Comparison of ENCODE assay signal across 10 mouse cellular contexts in genomic region chr6:87207373-87207982, GRCm38 (mm10).
A peak's percentile ranks its signal among the peaks of the same experiment; 100 is the strongest.
DNase-seq lines count a peak whose midpoint lies in the region; ATAC-seq and TF ChIP-seq lines count a peak whose summit lies in the region.
"Had no signal": no experiment of that assay in that cellular context is flagged by ENCODE, and none has a peak within 500 bp of the region (broad histone marks: within the 10 kb centered on the region; RNA-seq: fewer than 3 reads in every experiment).

No protein-coding gene starts in this region.

- H3K4me1 ChIP-seq in heart, embryonic 12.5 days (replicated peaks), result 0 out of 2 replicates have a peak, but pooled peaks cover 11% of the 10 kb centered on the region
- no peaks in the 10 kb centered on the region for H3K4me1 ChIP-seq in lung, postnatal 0 days (ENCODE audit: insufficient read depth, low read depth, low read length)

- no peak for TF ChIP-seq POLR2A in brain, embryonic 14.5 days (IDR thresholded peaks at IDR 0.05; ENCODE audit: borderline replicate concordance, extremely low read depth, insufficient read depth, insufficient read length, poor library complexity, severe bottlenecking)

- H3K79me3 ChIP-seq in C2C12 (ENCODE audit: low read depth), result no peaks in the 10 kb centered on the region

- no peak for TF ChIP-seq EP300 in lung, postnatal 0 days (IDR thresholded peaks at IDR 0.05)

- no peak overlapping the region for H3K9ac ChIP-seq in heart, embryonic 12.5 days
- H3K9ac ChIP-seq in lung, postnatal 0 days (replicated peaks; ENCODE audit: low read depth), result no peak overlapping the region

- H3K79me2 ChIP-seq in C2C12 (ENCODE audit: control insufficient read depth, insufficient read depth), result no peaks in the 10 kb centered on the region

- ATAC-seq in heart, embryonic 12.5 days (ENCODE audit: insufficient number of reproducible peaks, low FRiP score), result no peak
- peak; percentile 42 to 48; a peak in 2 of 4 replicates for ATAC-seq in hematopoietic stem cell, adult 5-6 weeks (replicated peaks in 1 of 2; ENCODE audit: insufficient read depth in 1 of 2, low FRiP score in 2 of 2, low TSS enrichment in 1 of 2, low read depth in 1 of 2, poor library complexity in 2 of 2, severe bottlenecking in 2 of 2)
- ATAC-seq in lung, postnatal 0 days, result peak; percentile 74
- ATAC-seq in CD4-positive, CD25-positive, alpha-beta regulatory T cell, adult 4 months, result no peak

- TF ChIP-seq CTCF in C2C12 (IDR thresholded peaks at IDR 0.05; ENCODE audit: control insufficient read depth, insufficient read depth, insufficient read length), result no peak
- no peak for TF ChIP-seq CTCF in brain, embryonic 14.5 days (IDR thresholded peaks at IDR 0.05; ENCODE audit: borderline replicate concordance, extremely low read depth, insufficient read depth, insufficient read length)
- no peak for TF ChIP-seq CTCF in lung, postnatal 0 days (IDR thresholded peaks at IDR 0.05)

- H3K36me3 ChIP-seq in heart, embryonic 12.5 days, result 0 out of 2 replicates have a peak, but pooled peaks cover 3% of the 10 kb centered on the region
- H3K36me3 ChIP-seq in C2C12 (ENCODE audit: control insufficient read depth, insufficient read depth), result no peaks in the 10 kb centered on the region
- H3K36me3 ChIP-seq in lung, postnatal 0 days (ENCODE audit: insufficient read depth, low read length), result peaks cover 5% of the 10 kb centered on the region; the same call in 1 of the 2 replicates
- H3K36me3 ChIP-seq: G1E had no signal

- H3K9me3 ChIP-seq in heart, embryonic 12.5 days (replicated peaks), result no peaks in the 10 kb centered on the region
- no peaks in the 10 kb centered on the region for H3K9me3 ChIP-seq in lung, postnatal 0 days (ENCODE audit: low read length)

- no peak overlapping the region for H3K4me2 ChIP-seq in heart, embryonic 12.5 days
- H3K4me2 ChIP-seq in lung, postnatal 0 days (replicated peaks; ENCODE audit: low read depth, low read length), result no peak overlapping the region

- H3K4me3 ChIP-seq in heart, embryonic 12.5 days, result no peak overlapping the region
- H3K4me3 ChIP-seq in C2C12 (ENCODE audit: insufficient read depth, poor library complexity, severe bottlenecking), result no peak overlapping the region
- H3K4me3 ChIP-seq in lung, postnatal 0 days (ENCODE audit: low read depth, low read length), result no peak overlapping the region
- H3K4me3 ChIP-seq: erythroblast, embryonic 14.5 days had no signal

- no peak overlapping the region for H3ac ChIP-seq in C2C12 (ENCODE audit: control insufficient read depth, insufficient read length, low read depth)

- DNase-seq in heart, adult 11 months, result peak; percentile 97
- peak; percentile 51 for DNase-seq in brain, embryonic 14.5 days (ENCODE audit: low read depth)
- DNase-seq in lung, postnatal 0 days (ENCODE audit: low spot score), result peak; percentile 80
- DNase-seq in MN1 (ENCODE audit: low spot score), result no peak

- no peaks in the 10 kb centered on the region for H3K27me3 ChIP-seq in heart, embryonic 12.5 days (replicated peaks)
- H3K27me3 ChIP-seq in C2C12 (ENCODE audit: control insufficient read depth, insufficient read depth, insufficient read length), result no peaks in the 10 kb centered on the region
- H3K27me3 ChIP-seq in lung, postnatal 0 days (replicated peaks; ENCODE audit: insufficient read depth, low read length), result no peaks in the 10 kb centered on the region

- 66% methylated on average over 13 of the region's 13 CpGs for WGBS in heart, embryonic 12.5 days
- 46% methylated on average over 13 of the region's 13 CpGs for WGBS in lung, postnatal 0 days

- no peak overlapping the region for H3K27ac ChIP-seq in heart, embryonic 12.5 days (ENCODE audit: poor library complexity, severe bottlenecking)
- no peak overlapping the region for H3K27ac ChIP-seq in lung, postnatal 0 days (ENCODE audit: low read length)

TF ChIP-seq in C2C12, 6 proteins besides CTCF, POLR2A, EP300 and RAD21:
- TF ChIP-seq USF1 (IDR thresholded peaks at IDR 0.05; ENCODE audit: low read depth), result peak; percentile 85
- no peak for TF ChIP-seq MYOG (IDR thresholded peaks at IDR 0.05; ENCODE audit: control insufficient read depth, extremely low read depth, insufficient read length)
TF ChIP-seq in C2C12: peak in this region for 1.

Comparison
In these comparisons a context has a peak if more than half of its experiments do, and no peak if none do; other contexts are left out.
1. ATAC-seq: peak in hematopoietic stem cell, adult 5-6 weeks (2 of 2) and lung, postnatal 0 days (single experiment); none in heart, embryonic 12.5 days (single experiment) and CD4-positive, CD25-positive, alpha-beta regulatory T cell, adult 4 months (single experiment).